Mouse (Mus musculus): ENCODE results near the gene Igfbp5. TPM values are rescaled to one million over a fixed set of nuclear protein-coding genes. Genes with fewer than 3 reads are reported as not detected.
A peak's percentile ranks its signal among the peaks of the same experiment; 100 is the strongest.

Gene Igfbp5
- polyA plus RNA-seq, 1 experiment = 0.04 TPM

DNA sequence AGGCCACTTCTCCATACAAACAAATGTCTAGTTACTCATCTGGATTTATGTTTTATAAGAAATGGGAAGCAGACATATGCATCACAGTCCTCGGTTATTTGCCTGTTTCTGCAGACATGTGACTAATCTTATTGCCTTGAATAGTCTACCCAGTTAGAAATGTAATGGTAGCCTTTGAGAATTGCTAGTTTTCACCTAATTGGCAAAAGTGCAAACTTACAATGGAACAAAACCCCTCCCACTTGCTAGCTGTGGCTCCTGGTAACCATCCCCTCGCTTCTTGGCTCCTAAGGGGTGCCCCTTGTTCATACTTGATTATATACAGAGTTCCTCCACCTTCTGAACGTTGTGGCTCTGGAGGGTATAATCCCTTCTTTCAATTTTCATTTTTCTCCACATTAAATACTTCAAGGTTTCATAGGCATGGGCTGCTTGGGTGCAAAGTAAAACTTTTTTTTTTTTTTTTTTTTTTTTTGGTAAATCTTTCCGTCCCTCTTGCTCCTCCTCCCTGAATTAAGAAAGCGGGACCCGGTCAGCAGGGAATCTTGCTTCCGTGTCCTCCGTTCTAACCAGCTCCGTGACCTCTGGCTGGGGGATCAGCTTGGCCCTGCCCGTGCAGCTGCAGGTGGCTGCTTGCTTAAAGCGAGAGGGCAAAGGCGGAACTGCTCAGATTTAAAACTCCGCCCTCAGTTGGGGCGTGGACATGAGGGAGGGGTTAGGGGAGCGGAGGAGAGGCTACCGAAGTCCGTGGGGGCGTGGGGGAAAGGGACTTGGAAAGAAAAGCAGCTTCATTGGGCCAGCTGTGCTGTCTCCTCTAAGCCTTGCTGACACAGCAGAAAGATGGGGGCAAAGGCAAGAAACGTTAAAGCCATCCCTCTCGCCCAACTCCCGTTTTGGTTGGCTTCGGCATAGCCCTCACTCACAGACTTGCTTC lies 4.7 kb downstream of the Igfbp5 start:
- Histone ChIP-seq H3K27me3 (replicated peaks) (peaks cover 64% of the 10 kb centered on the region), H3K4me1 (peaks cover 58% of the 10 kb centered on the region), H3K4me3 (replicated peaks) (peak overlapping the region; percentile 87), H3K9me3 (no peaks in the 10 kb centered on the region), H3K36me3 (replicated peaks; ENCODE audit: low read length) (no peaks in the 10 kb centered on the region)
- no peak for TF ChIP-seq FLI1 (IDR thresholded peaks at IDR 0.05; ENCODE audit: low read length)
- TF ChIP-seq GATA1 (IDR thresholded peaks at IDR 0.05; ENCODE audit: borderline replicate concordance, low read length) = no peak

DNA sequence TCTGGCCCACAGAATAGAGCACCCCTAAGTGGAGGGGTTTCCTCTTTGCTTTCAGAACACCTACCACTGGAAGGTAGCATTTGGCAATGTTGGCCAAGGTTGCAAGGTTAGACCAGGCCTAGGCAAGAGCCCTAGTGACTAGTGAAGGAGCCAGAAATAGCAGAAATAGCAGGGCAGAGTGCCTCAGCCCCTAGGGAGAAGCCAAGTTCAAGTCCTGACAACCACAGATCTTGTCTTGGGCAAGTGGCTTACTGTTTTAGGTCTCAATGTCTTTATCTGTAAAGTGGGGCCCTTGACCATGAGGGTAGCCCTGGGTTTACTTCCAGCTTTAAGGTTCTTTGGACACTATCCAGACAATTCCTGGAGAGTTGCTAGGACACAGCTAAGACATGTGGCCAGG lies 5.4 kb downstream of the Igfbp5 start:
- H3K4me3 ChIP-seq (replicated peaks) = no peak overlapping the region
- peaks cover 60% of the 10 kb centered on the region for H3K27me3 ChIP-seq (replicated peaks)
- H3K9me3 ChIP-seq = no peaks in the 10 kb centered on the region
- H3K36me3 ChIP-seq (replicated peaks; ENCODE audit: low read length) = no peaks in the 10 kb centered on the region
- peaks cover 58% of the 10 kb centered on the region for H3K4me1 ChIP-seq
- no peak for TF ChIP-seq GATA1 (IDR thresholded peaks at IDR 0.05; ENCODE audit: borderline replicate concordance, low read length)
- TF ChIP-seq FLI1 (IDR thresholded peaks at IDR 0.05; ENCODE audit: low read length) = no peak

DNA sequence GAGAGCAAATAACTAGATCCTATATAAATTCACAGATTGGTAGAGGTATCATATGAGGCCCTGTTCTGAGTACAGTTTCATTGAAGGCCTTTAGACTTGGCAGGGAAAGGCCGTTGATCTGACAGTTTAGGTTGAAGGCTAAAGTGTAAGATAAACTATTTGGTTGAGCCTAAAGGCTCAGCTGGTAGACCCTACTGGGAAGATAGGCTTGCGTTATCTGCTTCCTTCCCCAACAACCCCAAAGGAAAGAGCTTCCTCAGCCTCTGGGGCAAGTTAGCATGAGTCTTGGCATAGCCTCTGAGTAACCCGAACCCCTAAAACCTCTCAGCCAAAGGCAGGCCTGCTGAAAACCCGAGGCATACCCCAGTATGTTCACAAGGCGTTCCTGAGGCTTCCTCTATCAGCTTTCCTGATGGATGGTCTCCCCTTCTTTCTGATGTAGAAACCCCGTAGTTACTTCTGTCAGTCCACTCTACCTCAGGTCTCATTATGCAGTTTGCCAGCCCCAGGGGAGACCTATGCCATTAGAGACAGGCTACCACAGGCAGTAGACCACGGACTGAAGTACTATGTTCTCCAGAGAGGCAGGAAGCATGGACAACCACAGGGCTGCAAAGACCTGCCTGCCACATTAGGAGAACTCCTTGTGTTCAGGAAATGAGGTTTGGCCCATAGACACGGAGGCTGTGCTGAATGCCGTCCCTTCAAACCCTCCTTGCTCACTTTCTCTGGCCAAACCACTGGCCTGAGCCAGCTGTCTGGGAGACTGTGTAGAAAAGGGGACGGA lies 6.1 kb downstream of the Igfbp5 start:
- H3K4me3 ChIP-seq (replicated peaks) = peak overlapping the region; percentile 21
- peaks cover 58% of the 10 kb centered on the region for H3K27me3 ChIP-seq (replicated peaks)
- H3K36me3 ChIP-seq (replicated peaks; ENCODE audit: low read length) = no peaks in the 10 kb centered on the region
- TF ChIP-seq FLI1 (IDR thresholded peaks at IDR 0.05; ENCODE audit: low read length) (no peak), GATA1 (IDR thresholded peaks at IDR 0.05; ENCODE audit: borderline replicate concordance, low read length) (no peak)
- no peaks in the 10 kb centered on the region for H3K9me3 ChIP-seq
- H3K4me1 ChIP-seq = peaks cover 53% of the 10 kb centered on the region

DNA sequence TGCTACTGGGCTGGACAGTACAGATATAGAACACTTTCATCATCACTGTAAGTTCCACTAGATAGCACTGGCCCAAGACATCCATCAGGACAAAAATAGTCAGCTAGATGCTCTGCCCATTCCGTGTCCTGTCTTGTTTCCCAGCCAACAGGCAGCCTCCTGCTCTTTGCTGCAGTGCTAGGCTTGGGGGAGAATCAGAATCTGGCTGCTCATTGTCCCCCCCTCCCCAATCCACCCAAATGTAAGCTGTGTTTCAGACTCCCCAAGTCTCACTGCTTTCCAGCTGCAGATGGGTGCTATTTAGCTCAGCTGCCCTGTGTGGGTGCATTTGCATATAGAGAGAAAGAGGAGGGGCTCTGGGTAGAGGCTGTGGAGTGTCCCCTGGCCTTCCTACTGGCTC lies 7.3 kb downstream of the Igfbp5 start:
- H3K36me3 ChIP-seq (replicated peaks; ENCODE audit: low read length) = no peaks in the 10 kb centered on the region
- peaks cover 48% of the 10 kb centered on the region for H3K27me3 ChIP-seq (replicated peaks)
- peaks cover 45% of the 10 kb centered on the region for H3K4me1 ChIP-seq
- no peak overlapping the region for H3K4me3 ChIP-seq (replicated peaks)
- H3K9me3 ChIP-seq = no peaks in the 10 kb centered on the region
- TF ChIP-seq FLI1 (IDR thresholded peaks at IDR 0.05; ENCODE audit: low read length) = no peak
- TF ChIP-seq GATA1 (IDR thresholded peaks at IDR 0.05; ENCODE audit: borderline replicate concordance, low read length) = no peak

DNA sequence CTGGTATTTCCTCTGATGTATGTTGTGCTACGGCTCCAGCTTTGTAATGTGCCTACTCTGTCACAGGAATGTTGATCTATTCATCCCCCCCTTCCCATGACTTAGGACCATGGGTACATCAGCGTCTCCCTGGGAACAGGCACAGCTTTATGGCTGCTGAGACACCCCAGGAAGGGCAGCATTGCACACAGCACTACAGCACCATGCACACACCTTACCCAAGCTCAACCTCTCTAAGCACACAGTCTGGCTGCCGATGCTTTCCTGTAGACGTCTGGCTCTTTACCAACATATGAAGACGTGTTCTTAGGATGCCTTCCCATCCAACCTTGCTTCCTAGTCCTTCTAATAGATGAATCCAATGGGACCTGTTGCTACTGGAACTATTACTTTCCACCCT lies 8.3 kb downstream of the Igfbp5 start:
- H3K27me3 ChIP-seq (replicated peaks) = peaks cover 42% of the 10 kb centered on the region
- peaks cover 37% of the 10 kb centered on the region for H3K4me1 ChIP-seq
- TF ChIP-seq FLI1 (IDR thresholded peaks at IDR 0.05; ENCODE audit: low read length) = no peak
- no peak for TF ChIP-seq GATA1 (IDR thresholded peaks at IDR 0.05; ENCODE audit: borderline replicate concordance, low read length)
- H3K9me3 ChIP-seq = no peaks in the 10 kb centered on the region
- H3K36me3 ChIP-seq (replicated peaks; ENCODE audit: low read length) = no peaks in the 10 kb centered on the region
- H3K4me3 ChIP-seq (replicated peaks) = no peak overlapping the region

DNA sequence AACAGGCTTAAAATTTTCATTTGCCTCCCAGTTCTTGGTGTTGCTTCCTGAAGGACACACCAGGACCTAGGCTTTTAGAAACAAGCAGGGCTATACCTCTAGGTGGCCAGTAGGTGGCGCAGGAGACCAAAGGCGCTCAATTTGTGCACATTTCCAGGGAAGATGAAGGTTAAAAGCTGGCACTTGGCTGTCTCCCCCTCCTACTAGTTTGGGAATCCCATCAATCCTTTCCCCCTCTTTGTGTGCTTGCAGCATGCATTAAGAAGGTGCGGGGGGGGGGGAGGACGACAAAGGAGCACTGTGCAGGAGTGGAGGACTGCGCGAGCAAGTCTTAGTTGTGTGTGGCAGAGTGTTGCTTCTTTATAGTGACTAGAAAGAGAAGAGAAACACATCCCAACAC lies 8.8 kb downstream of the Igfbp5 start:
- H3K27me3 ChIP-seq (replicated peaks) = peaks cover 37% of the 10 kb centered on the region
- TF ChIP-seq GATA1 (IDR thresholded peaks at IDR 0.05; ENCODE audit: borderline replicate concordance, low read length) (no peak), FLI1 (IDR thresholded peaks at IDR 0.05; ENCODE audit: low read length) (no peak)

DNA sequence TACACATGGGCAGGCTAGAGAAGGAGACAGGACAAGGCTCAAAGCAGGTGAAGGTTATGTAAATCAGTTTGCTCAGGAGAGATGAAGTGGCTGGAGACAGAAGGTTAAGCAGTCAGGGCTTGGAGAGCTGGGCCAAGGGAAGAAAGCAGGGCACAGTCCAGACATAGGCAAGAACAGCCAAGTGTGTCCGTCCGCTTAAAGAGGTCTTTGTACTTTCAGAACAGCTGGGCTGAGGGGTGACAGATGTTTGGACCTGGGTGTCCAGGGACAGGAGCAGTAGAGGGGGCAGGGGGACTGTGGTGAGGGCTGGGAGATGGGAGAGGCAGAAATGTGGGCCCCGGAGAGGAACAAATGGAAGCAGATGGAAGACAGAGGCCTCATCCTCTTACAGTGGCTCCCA lies 10.4 kb downstream of the Igfbp5 start:
- H3K36me3 ChIP-seq (replicated peaks; ENCODE audit: low read length) = no peaks in the 10 kb centered on the region
- H3K4me1 ChIP-seq = peaks cover 15% of the 10 kb centered on the region
- TF ChIP-seq FLI1 (IDR thresholded peaks at IDR 0.05; ENCODE audit: low read length) = no peak
- no peak for TF ChIP-seq GATA1 (IDR thresholded peaks at IDR 0.05; ENCODE audit: borderline replicate concordance, low read length)
- peaks cover 25% of the 10 kb centered on the region for H3K27me3 ChIP-seq (replicated peaks)
- H3K4me3 ChIP-seq (replicated peaks) = no peak overlapping the region
- no peaks in the 10 kb centered on the region for H3K9me3 ChIP-seq

More for the DNA sequence above, 8.8 kb downstream of the Igfbp5 start:
- Histone ChIP-seq H3K4me1 (peaks cover 32% of the 10 kb centered on the region), H3K36me3 (replicated peaks; ENCODE audit: low read length) (no peaks in the 10 kb centered on the region), H3K4me3 (replicated peaks) (no peak overlapping the region), H3K9me3 (no peaks in the 10 kb centered on the region)

DNA sequence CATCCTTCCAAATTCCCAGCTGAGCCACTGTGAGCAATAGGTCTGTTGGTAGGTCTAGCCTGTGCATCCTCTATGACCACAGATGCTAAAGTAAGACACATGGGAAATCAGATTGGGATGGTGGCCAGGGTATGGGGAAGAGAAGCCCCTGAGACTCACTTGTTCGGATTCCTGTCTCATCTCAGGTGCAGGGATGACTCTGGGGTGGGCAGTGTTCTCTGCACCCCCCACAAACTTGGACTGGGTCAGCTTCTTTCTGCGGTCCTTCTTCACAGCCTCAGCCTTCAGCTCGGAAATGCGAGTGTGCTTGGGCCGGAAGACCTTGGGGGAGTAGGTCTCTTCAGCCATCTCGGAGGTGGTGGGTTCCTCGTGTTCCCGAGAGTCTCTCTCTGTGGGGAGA lies 11.0 kb downstream of the Igfbp5 start:
- no peaks in the 10 kb centered on the region for H3K9me3 ChIP-seq
- no peaks in the 10 kb centered on the region for H3K36me3 ChIP-seq (replicated peaks; ENCODE audit: low read length)
- TF ChIP-seq GATA1 (IDR thresholded peaks at IDR 0.05; ENCODE audit: borderline replicate concordance, low read length) (no peak), FLI1 (IDR thresholded peaks at IDR 0.05; ENCODE audit: low read length) (no peak)
- no peak overlapping the region for H3K4me3 ChIP-seq (replicated peaks)
- H3K27me3 ChIP-seq (replicated peaks) = peaks cover 21% of the 10 kb centered on the region
- peaks cover 10% of the 10 kb centered on the region for H3K4me1 ChIP-seq

DNA sequence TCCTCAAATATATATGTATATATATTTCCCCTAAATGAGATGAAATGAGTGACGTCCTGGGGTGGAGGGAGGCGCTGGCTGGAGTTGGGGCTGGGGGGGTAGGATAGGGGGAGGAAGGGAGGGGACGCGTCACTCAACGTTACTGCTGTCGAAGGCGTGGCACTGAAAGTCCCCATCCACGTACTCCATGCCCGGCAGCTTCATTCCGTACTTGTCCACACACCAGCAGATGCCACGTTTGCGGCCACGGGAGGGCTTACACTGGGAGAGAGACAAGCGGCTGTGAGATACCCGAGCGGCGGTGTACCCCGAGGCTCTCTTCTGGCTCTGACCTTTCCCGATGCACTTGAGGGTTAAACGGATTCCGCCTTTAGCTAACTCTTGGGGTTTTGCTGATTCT lies 12.4 kb downstream of the Igfbp5 start:
- H3K4me3 ChIP-seq (replicated peaks) = no peak overlapping the region
- peaks cover under 1% of the 10 kb centered on the region; the same call in 1 of the 2 replicates for H3K4me1 ChIP-seq
- TF ChIP-seq FLI1 (IDR thresholded peaks at IDR 0.05; ENCODE audit: low read length) (no peak), GATA1 (IDR thresholded peaks at IDR 0.05; ENCODE audit: borderline replicate concordance, low read length) (no peak)
- H3K36me3 ChIP-seq (replicated peaks; ENCODE audit: low read length) = no peaks in the 10 kb centered on the region
- no peaks in the 10 kb centered on the region for H3K9me3 ChIP-seq
- peaks cover 17% of the 10 kb centered on the region for H3K27me3 ChIP-seq (replicated peaks)

DNA sequence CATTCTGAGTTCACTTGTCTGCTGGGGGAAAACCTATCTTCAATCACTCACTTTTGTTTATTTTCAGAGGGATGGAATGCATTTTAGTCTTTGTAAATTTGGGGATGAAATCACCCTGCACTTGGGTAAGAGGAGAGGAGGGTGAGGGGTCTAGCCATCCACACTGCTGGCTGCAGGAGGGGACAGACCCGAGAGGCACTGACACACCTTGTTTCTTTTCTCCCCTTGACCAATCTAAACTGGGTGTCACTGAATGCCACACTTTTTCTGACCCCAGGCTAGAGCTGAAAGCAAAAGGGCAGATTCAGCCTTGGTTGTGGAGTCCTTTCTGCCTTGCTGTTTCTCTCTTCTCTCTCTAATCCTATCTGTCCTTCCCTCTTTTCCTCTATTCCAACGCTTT lies 13.0 kb downstream of the Igfbp5 start:
- H3K27me3 ChIP-seq (replicated peaks) = peaks cover 19% of the 10 kb centered on the region
- no peaks in the 10 kb centered on the region for H3K4me1 ChIP-seq
- H3K4me3 ChIP-seq (replicated peaks) = no peak overlapping the region
- no peaks in the 10 kb centered on the region for H3K9me3 ChIP-seq
- TF ChIP-seq FLI1 (IDR thresholded peaks at IDR 0.05; ENCODE audit: low read length) (no peak), GATA1 (IDR thresholded peaks at IDR 0.05; ENCODE audit: borderline replicate concordance, low read length) (no peak)
- no peaks in the 10 kb centered on the region for H3K36me3 ChIP-seq (replicated peaks; ENCODE audit: low read length)

Data from megakaryocyte, embryonic 14.5 days (primary cell).